Mouse (Mus musculus): ENCODE data around the gene Gucy1b2. TPM values are rescaled to one million over a fixed set of nuclear protein-coding genes. Genes with fewer than 3 reads are reported as not detected.

Gene Gucy1b2
- total and polyA plus RNA-seq, 3 experiments, result 0.04 to 0.13 TPM; not detected in 1

- Histone ChIP-seq H3K9ac (ENCODE audit: low read depth, low read length) (no peak overlapping the region), H3K36me3 (ENCODE audit: control insufficient read depth, insufficient read depth, low read length) (no peaks in the 10 kb centered on the region), H3K27me3 (ENCODE audit: control insufficient read depth, insufficient read depth, low read length) (no peaks in the 10 kb centered on the region), H3K4me3 (no peak overlapping the region), H3K27ac (no peak overlapping the region), H3K79me2 (replicated peaks; ENCODE audit: control insufficient read depth, insufficient read depth, low read length) (no peaks in the 10 kb centered on the region), H3K4me1 (ENCODE audit: control insufficient read depth, insufficient read depth, low read length) (no peaks in the 10 kb centered on the region)
- TF ChIP-seq CTCF (IDR thresholded peaks at IDR 0.05), result no peak
- TF ChIP-seq EP300 (IDR thresholded peaks at IDR 0.05; ENCODE audit: insufficient read depth, low read depth, low read length), result no peak
- no peak for TF ChIP-seq POLR2A (IDR thresholded peaks at IDR 0.05; ENCODE audit: insufficient read depth, low read depth, low read length)
- DNase-seq, result no peak
- intact Hi-C loops (cut with DNase I), result no loop called here
- 65% methylated on average over 1 of the region's 1 CpGs for WGBS
Measured at GRCm38 (mm10) chr14:62442971-62443370, 13.1 kb downstream of the Gucy1b2 start.

- TF ChIP-seq POLR2A (IDR thresholded peaks at IDR 0.05; ENCODE audit: insufficient read depth, low read depth, low read length) (no peak), CTCF (IDR thresholded peaks at IDR 0.05) (no peak), EP300 (IDR thresholded peaks at IDR 0.05; ENCODE audit: insufficient read depth, low read depth, low read length) (no peak)
Measured at GRCm38 (mm10) chr14:62440036-62440435, 16.1 kb downstream of the Gucy1b2 start.

GRCm38 (mm10) chr14:62438236-62438635 is 17.9 kb downstream of the Gucy1b2 start:
- intact Hi-C loops (cut with DNase I), result no loop called here
- no peak overlapping the region for H3K27ac ChIP-seq
- H3K36me3 ChIP-seq (ENCODE audit: control insufficient read depth, insufficient read depth, low read length), result no peaks in the 10 kb centered on the region
- no peak for TF ChIP-seq POLR2A (IDR thresholded peaks at IDR 0.05; ENCODE audit: insufficient read depth, low read depth, low read length)
- no peak for TF ChIP-seq CTCF (IDR thresholded peaks at IDR 0.05)
- TF ChIP-seq EP300 (IDR thresholded peaks at IDR 0.05; ENCODE audit: insufficient read depth, low read depth, low read length), result no peak
- no peaks in the 10 kb centered on the region for H3K79me2 ChIP-seq (replicated peaks; ENCODE audit: control insufficient read depth, insufficient read depth, low read length)
- H3K4me3 ChIP-seq, result no peak overlapping the region
- no peak overlapping the region for H3K9ac ChIP-seq (ENCODE audit: low read depth, low read length)
- no peak for DNase-seq
- H3K27me3 ChIP-seq (ENCODE audit: control insufficient read depth, insufficient read depth, low read length), result no peaks in the 10 kb centered on the region
- WGBS, result 93% methylated on average over 4 of the region's 4 CpGs
- H3K4me1 ChIP-seq (ENCODE audit: control insufficient read depth, insufficient read depth, low read length), result no peaks in the 10 kb centered on the region

More at GRCm38 (mm10) chr14:62440036-62440435, 16.1 kb downstream of the Gucy1b2 start:
- Histone ChIP-seq H3K27ac (no peak overlapping the region), H3K4me1 (ENCODE audit: control insufficient read depth, insufficient read depth, low read length) (no peaks in the 10 kb centered on the region), H3K36me3 (ENCODE audit: control insufficient read depth, insufficient read depth, low read length) (no peaks in the 10 kb centered on the region), H3K9ac (ENCODE audit: low read depth, low read length) (no peak overlapping the region), H3K79me2 (replicated peaks; ENCODE audit: control insufficient read depth, insufficient read depth, low read length) (no peaks in the 10 kb centered on the region), H3K27me3 (ENCODE audit: control insufficient read depth, insufficient read depth, low read length) (no peaks in the 10 kb centered on the region), H3K4me3 (no peak overlapping the region)
- intact Hi-C loops (cut with DNase I), result no loop called here
- no peak for DNase-seq

- H3K27ac ChIP-seq, result no peak overlapping the region
- TF ChIP-seq CTCF (IDR thresholded peaks at IDR 0.05), result no peak
- TF ChIP-seq POLR2A (IDR thresholded peaks at IDR 0.05; ENCODE audit: insufficient read depth, low read depth, low read length), result no peak
- TF ChIP-seq EP300 (IDR thresholded peaks at IDR 0.05; ENCODE audit: insufficient read depth, low read depth, low read length), result no peak
- no peak for DNase-seq
- 86% methylated on average over 2 of the region's 2 CpGs for WGBS
- intact Hi-C loops (cut with DNase I), result no loop called here
- no peaks in the 10 kb centered on the region for H3K27me3 ChIP-seq (ENCODE audit: control insufficient read depth, insufficient read depth, low read length)
- no peaks in the 10 kb centered on the region for H3K79me2 ChIP-seq (replicated peaks; ENCODE audit: control insufficient read depth, insufficient read depth, low read length)
- H3K9ac ChIP-seq (ENCODE audit: low read depth, low read length), result no peak overlapping the region
- H3K4me3 ChIP-seq, result no peak overlapping the region
- H3K4me1 ChIP-seq (ENCODE audit: control insufficient read depth, insufficient read depth, low read length), result no peaks in the 10 kb centered on the region
- H3K36me3 ChIP-seq (ENCODE audit: control insufficient read depth, insufficient read depth, low read length), result no peaks in the 10 kb centered on the region
Measured at GRCm38 (mm10) chr14:62437806-62438205, 18.3 kb downstream of the Gucy1b2 start.

DNA sequence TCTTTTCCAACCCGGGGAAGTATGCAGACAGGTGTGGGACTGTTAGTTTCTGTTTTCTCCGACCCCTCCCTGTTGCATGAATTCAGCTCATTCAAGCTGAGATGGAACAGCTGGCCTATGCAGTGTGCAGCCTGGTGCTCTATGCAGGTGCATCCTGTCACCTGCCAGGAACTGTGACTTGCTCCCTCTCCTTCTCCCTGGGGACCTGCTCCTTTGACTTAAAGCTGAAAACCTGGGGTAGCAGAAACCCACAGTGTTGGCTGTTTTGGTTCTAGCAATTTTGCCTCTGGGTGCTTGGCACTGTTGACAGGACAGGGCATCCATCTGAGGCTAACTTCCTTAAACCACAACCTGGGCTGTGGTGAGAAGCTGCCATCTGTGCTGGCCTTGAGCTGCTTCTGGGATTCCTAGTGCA is 30.8 kb downstream of the Gucy1b2 start:
- no peaks in the 10 kb centered on the region for H3K27me3 ChIP-seq (ENCODE audit: control insufficient read depth, insufficient read depth, low read length)
- H3K27ac ChIP-seq, result no peak overlapping the region
- H3K36me3 ChIP-seq (ENCODE audit: control insufficient read depth, insufficient read depth, low read length), result no peaks in the 10 kb centered on the region
- TF ChIP-seq POLR2A (IDR thresholded peaks at IDR 0.05; ENCODE audit: insufficient read depth, low read depth, low read length) (no peak), CTCF (IDR thresholded peaks at IDR 0.05) (no peak), EP300 (IDR thresholded peaks at IDR 0.05; ENCODE audit: insufficient read depth, low read depth, low read length) (no peak)
- H3K9ac ChIP-seq (ENCODE audit: low read depth, low read length), result no peak overlapping the region
- no peak for DNase-seq
- WGBS, result 44% methylated on average over 2 of the region's 2 CpGs
- H3K4me3 ChIP-seq, result no peak overlapping the region
- no peaks in the 10 kb centered on the region for H3K4me1 ChIP-seq (ENCODE audit: control insufficient read depth, insufficient read depth, low read length)
- intact Hi-C loops (cut with DNase I), result no loop called here
- no peaks in the 10 kb centered on the region for H3K79me2 ChIP-seq (replicated peaks; ENCODE audit: control insufficient read depth, insufficient read depth, low read length)

- no peaks in the 10 kb centered on the region for H3K36me3 ChIP-seq (ENCODE audit: control insufficient read depth, insufficient read depth, low read length)
- 57% methylated on average over 4 of the region's 4 CpGs for WGBS
- no peak for TF ChIP-seq CTCF (IDR thresholded peaks at IDR 0.05)
- no peak for TF ChIP-seq EP300 (IDR thresholded peaks at IDR 0.05; ENCODE audit: insufficient read depth, low read depth, low read length)
- TF ChIP-seq POLR2A (IDR thresholded peaks at IDR 0.05; ENCODE audit: insufficient read depth, low read depth, low read length), result no peak
- H3K27ac ChIP-seq, result no peak overlapping the region
- H3K79me2 ChIP-seq (replicated peaks; ENCODE audit: control insufficient read depth, insufficient read depth, low read length), result no peaks in the 10 kb centered on the region
- intact Hi-C loops (cut with DNase I), result no loop called here
- H3K27me3 ChIP-seq (ENCODE audit: control insufficient read depth, insufficient read depth, low read length), result no peaks in the 10 kb centered on the region
- no peak for DNase-seq
- no peaks in the 10 kb centered on the region for H3K4me1 ChIP-seq (ENCODE audit: control insufficient read depth, insufficient read depth, low read length)
- no peak overlapping the region for H3K4me3 ChIP-seq
- H3K9ac ChIP-seq (ENCODE audit: low read depth, low read length), result no peak overlapping the region
Measured at GRCm38 (mm10) chr14:62422265-62422664, 33.8 kb downstream of the Gucy1b2 start.
